Mouse (Mus musculus): ENCODE data around the gene Rbm24. TPM values are rescaled to one million over a fixed set of nuclear protein-coding genes. Genes with fewer than 3 reads are reported as not detected.

Rbm24 gene
- polyA plus RNA-seq (2017; shearing (Covaris generic)) = not detected

GRCm38 (mm10) chr13:46418141-46418601, at the start of gene Rbm24:
Gene Rbm24 (plus strand): TSS chr13:46418434.

Other genes with a start within 250 kb of the Rbm24 start
- gene Stmnd1, start 144.7 kb upstream of the Rbm24 start, polyA plus RNA-seq (2017; shearing (Covaris generic)) = not detected
- not detected for gene Cap2, start 83.4 kb downstream of the Rbm24 start, polyA plus RNA-seq (2017; shearing (Covaris generic))